Mouse (Mus musculus) neural tube, embryonic 14.5 days (tissue): ENCODE results near the gene Mitf. TPM values are rescaled to one million over a fixed set of nuclear protein-coding genes. Genes with fewer than 3 reads are reported as not detected.

Experiments
- ATAC-seq: fragments of 200-750 bp; cut with Nextera tagmentation; 2 replicates; pipeline ENCODE4 v1.8.0; 2017; ENCODE audit warnings: low read depth, mild to moderate bottlenecking, moderate TSS enrichment, moderate library complexity
- H3K27ac ChIP-seq: fragments of 300-500 bp; sonication (generic); 2 replicates; pipeline ENCODE4 v1.5.1; 2014; ENCODE audit warnings: low read depth, mild to moderate bottlenecking, control low read depth, low read length, moderate library complexity, mixed read lengths
- H3K27me3 ChIP-seq: fragments of 300-500 bp; sonication (generic); 2 replicates; pipeline ENCODE4 v1.6.1; 2014; ENCODE audit warnings: low read length; ENCODE audit not compliant: control insufficient read depth, insufficient read depth
- H3K36me3 ChIP-seq: fragments of 300-500 bp; sonication (generic); 2 replicates; pipeline ENCODE4 v1.6.1; 2014; ENCODE audit warnings: low read length, mixed read lengths; ENCODE audit not compliant: control insufficient read depth, insufficient read depth
- H3K4me1 ChIP-seq: fragments of 300-500 bp; sonication (generic); 2 replicates; pipeline ENCODE4 v1.6.1; 2014; ENCODE audit warnings: low read length; ENCODE audit not compliant: control insufficient read depth, insufficient read depth
- H3K4me2 ChIP-seq: fragments of 300-500 bp; sonication (generic); 2 replicates; pipeline ENCODE4 v1.6.1; 2014; ENCODE audit warnings: mild to moderate bottlenecking, low read depth, low read length, control low read depth
- H3K4me3 ChIP-seq: fragments of 300-500 bp; sonication (generic); 2 replicates; pipeline ENCODE4 v1.5.1; 2014; ENCODE audit warnings: low read depth, low read length, control low read depth, mixed read lengths
- H3K9ac ChIP-seq: fragments of 300-500 bp; sonication (generic); replicated peaks from 2 replicates; pipeline ENCODE4 v1.6.1; 2014; ENCODE audit warnings: low read depth, mild to moderate bottlenecking, control low read depth, low read length, mixed read lengths
- H3K9me3 ChIP-seq: fragments of 300-500 bp; sonication (generic); 2 replicates; pipeline ENCODE4 v1.6.1; 2016; ENCODE audit warnings: low read length; ENCODE audit not compliant: control insufficient read depth
- WGBS: fragments of 180-500 bp; shearing (Covaris S2); extraction: QIAGEN DNeasy Blood & Tissue Kit; methylation state at CpG from one replicate; pipeline ENCODE4 v1.1.7; 2014; 5-methylcytosine and 5-hydroxymethylcytosine counted together
- polyA plus RNA-seq: library from polyadenylated mRNA; unstranded; fragments of >200 nt; fragmentation: Nextera tagmentation; extraction: Ambion mirVana; gene quantifications from 2 replicates; pipeline ENCODE4 v1.2.1, GENCODE M21; 2014

Mitf gene
- polyA plus RNA-seq, 1 experiment from 2014 or later: 1.6 TPM

DNA sequence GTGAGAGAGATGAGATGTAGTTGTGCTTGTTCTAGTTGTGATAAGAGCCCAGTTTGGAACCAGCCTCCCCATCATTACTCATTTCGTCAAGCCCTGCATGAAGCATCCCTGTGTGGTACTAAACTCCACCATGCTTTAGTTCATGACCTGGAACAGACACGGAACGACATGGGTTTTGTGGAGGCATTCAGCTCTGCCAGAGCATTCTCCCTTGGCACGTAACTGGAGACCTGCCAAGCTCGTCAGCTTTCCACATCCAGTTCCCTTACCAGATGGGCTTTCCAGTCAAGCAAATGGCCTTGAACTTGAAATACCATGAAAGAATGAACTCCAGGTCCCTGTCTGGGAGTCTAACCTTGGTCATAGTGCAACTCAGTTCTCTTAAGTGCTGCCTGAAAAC lies 94.7 kb downstream of the Mitf start:
- no peak overlapping the region for H3K27ac ChIP-seq
- H3K9ac ChIP-seq: no peak overlapping the region
- H3K4me2 ChIP-seq: no peak overlapping the region
- 61% methylated on average over 5 of the region's 5 CpGs for WGBS
- H3K27me3 ChIP-seq: no peaks in the 10 kb centered on the region
- no peaks in the 10 kb centered on the region for H3K9me3 ChIP-seq
- H3K4me3 ChIP-seq: no peak overlapping the region
- no peaks in the 10 kb centered on the region for H3K4me1 ChIP-seq
- ATAC-seq: no peak
- H3K36me3 ChIP-seq: no peaks in the 10 kb centered on the region

DNA sequence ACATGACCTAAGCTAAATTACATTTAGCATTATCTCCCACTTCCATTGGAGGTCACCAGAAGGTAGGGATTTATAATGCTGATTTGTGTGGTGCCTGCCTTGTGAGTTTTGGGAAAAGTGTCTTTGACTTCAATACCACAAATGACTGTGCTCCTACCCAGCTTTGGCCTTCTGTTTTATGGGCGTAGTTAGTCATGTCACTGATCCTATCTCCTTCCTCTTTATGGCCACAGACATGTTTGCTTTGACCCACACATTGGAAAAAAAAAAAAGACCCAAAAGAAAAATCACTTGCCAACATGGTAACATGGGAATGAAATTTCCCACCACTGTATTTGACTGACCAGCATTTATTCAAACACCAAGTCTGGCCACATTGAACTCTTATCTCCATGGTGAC lies 95.4 kb downstream of the Mitf start:
- Histone ChIP-seq H3K27ac (no peak overlapping the region), H3K9ac (no peak overlapping the region), H3K36me3 (no peaks in the 10 kb centered on the region), H3K4me1 (no peaks in the 10 kb centered on the region), H3K4me3 (no peak overlapping the region), H3K4me2 (no peak overlapping the region), H3K27me3 (no peaks in the 10 kb centered on the region), H3K9me3 (no peaks in the 10 kb centered on the region)
- no peak for ATAC-seq
- WGBS: 89% methylated on average over 1 of the region's 1 CpGs

DNA sequence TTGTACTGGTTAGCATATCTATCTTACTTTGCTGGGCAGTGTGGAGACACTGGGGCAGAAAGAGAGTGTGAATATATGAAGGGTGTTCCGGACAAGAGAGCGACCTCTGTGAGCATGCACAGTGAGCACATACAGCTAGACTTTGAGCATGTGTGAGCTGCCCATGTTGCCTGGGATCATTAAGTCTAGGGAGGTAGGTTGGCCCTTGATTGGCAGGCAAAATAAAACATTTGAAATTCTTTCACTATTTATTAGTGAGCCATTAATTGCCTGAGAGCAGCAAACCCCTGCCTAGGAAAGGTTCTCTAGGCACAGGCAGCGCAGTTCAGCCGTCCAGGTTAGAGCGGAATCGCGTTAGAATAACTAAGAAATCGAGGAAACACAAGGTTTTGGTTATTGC lies 107.9 kb downstream of the Mitf start:
- no peaks in the 10 kb centered on the region for H3K36me3 ChIP-seq

DNA sequence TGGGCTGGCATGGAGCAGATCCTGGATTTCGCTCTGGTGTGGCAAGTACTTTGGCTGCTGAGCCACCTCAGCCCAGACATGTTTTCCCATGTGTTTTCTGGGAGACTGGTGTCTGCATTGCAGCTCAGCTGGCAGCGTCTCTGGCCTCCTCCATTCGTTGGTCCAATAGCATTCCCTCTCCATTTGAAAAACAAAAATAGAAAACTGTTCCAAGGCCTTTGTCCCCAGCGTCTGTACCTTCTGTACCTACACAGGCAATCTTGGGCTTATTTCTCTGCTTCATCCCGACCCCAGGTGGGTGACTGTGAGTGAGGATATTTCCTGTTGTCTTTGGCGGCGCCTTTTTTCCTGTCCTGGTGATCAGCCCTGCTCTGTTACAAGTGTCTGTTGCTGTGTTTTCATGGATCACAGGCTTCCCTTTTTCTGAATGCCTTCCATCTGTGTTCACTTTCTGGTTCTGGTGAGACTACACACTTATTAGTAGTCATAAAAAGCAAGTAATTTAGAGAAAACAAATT lies 109.6 kb downstream of the Mitf start:
- Histone ChIP-seq H3K27me3 (no peaks in the 10 kb centered on the region), H3K9me3 (no peaks in the 10 kb centered on the region), H3K4me2 (no peak overlapping the region), H3K9ac (no peak overlapping the region), H3K4me3 (no peak overlapping the region), H3K4me1 (no peaks in the 10 kb centered on the region), H3K36me3 (no peaks in the 10 kb centered on the region), H3K27ac (no peak overlapping the region)
- 82% methylated on average over 7 of the region's 7 CpGs for WGBS
- ATAC-seq: no peak

More for the DNA sequence above, 107.9 kb downstream of the Mitf start:
- Histone ChIP-seq H3K4me3 (no peak overlapping the region), H3K9ac (no peak overlapping the region), H3K4me2 (no peak overlapping the region), H3K27me3 (no peaks in the 10 kb centered on the region), H3K9me3 (no peaks in the 10 kb centered on the region), H3K27ac (no peak overlapping the region), H3K4me1 (no peaks in the 10 kb centered on the region)
- 94% methylated on average over 8 of the region's 8 CpGs for WGBS
- ATAC-seq: no peak

DNA sequence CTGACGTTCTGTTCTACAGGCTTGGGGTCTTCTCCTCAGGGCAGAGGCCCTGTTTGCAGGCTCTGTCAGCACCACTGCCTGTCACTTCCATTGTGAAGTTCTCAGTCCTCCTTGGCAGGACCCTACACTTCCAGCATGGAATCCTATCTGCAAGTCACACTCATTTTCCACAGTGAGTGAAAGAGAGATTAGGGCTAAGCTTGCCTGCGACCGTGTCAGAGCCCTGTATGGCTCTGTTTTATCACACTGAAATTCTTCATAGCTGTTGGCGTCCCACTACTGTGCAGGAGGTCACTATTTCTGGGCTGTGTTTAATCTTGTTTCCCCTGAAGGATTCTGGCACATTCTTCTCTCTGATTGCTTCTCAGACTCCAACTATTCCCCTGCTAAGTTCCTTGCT lies 111.2 kb downstream of the Mitf start:
- 64% methylated on average over 4 of the region's 4 CpGs for WGBS
- H3K4me1 ChIP-seq: no peaks in the 10 kb centered on the region
- H3K27me3 ChIP-seq: no peaks in the 10 kb centered on the region
- H3K36me3 ChIP-seq: no peaks in the 10 kb centered on the region
- no peak for ATAC-seq
- no peak overlapping the region for H3K27ac ChIP-seq
- H3K9me3 ChIP-seq: no peaks in the 10 kb centered on the region
- no peak overlapping the region for H3K9ac ChIP-seq
- no peak overlapping the region for H3K4me2 ChIP-seq
- no peak overlapping the region for H3K4me3 ChIP-seq

DNA sequence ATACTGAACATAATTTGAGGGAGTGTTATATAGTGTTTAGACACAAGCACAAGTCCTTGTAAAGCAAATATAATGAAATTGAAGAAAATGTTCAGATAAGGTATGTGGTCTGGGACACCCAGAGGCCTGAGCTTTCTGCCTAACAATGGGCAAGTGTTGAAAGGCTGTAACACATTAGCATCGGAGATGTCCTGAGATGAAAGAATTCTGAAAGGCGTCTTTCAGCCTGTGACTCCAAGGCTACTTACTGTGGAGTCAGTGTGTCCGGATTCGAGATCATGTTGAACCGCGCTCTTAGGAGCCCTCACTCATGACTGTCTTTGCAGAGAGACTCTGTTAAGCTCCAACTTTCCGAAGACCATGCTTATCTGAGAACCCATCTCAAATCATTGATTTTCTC lies 111.6 kb downstream of the Mitf start:
- Histone ChIP-seq H3K4me3 (no peak overlapping the region), H3K9me3 (no peaks in the 10 kb centered on the region), H3K27ac (no peak overlapping the region), H3K27me3 (no peaks in the 10 kb centered on the region), H3K36me3 (no peaks in the 10 kb centered on the region), H3K4me1 (no peaks in the 10 kb centered on the region), H3K9ac (no peak overlapping the region), H3K4me2 (no peak overlapping the region)
- WGBS: 66% methylated on average over 7 of the region's 7 CpGs
- ATAC-seq: no peak

DNA sequence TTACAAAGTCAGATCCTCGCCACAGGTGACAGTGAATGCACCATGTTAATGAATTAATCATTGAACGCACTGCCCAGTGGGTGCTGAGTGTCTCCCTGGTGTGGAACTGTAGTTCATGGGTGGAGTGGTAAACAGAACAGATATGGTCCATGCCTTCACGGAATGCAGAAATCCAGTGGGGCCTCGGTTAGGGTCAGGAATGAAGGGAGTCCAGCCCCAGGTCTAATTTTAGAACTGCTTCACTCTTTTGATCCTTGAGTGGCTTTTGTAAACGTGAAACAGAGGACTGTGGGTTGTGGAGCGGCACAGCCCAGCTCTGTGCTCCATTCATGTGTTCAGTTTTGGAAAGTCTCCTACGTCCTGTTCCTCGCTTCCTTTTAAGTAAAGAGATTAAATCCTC lies 112.4 kb downstream of the Mitf start:
- ATAC-seq: no peak
- no peaks in the 10 kb centered on the region for H3K36me3 ChIP-seq
- no peak overlapping the region for H3K4me3 ChIP-seq
- WGBS: 68% methylated on average over 8 of the region's 8 CpGs
- no peaks in the 10 kb centered on the region for H3K27me3 ChIP-seq
- H3K4me1 ChIP-seq: no peaks in the 10 kb centered on the region
- H3K9ac ChIP-seq: no peak overlapping the region
- no peak overlapping the region for H3K4me2 ChIP-seq
- no peak overlapping the region for H3K27ac ChIP-seq
- no peaks in the 10 kb centered on the region for H3K9me3 ChIP-seq

DNA sequence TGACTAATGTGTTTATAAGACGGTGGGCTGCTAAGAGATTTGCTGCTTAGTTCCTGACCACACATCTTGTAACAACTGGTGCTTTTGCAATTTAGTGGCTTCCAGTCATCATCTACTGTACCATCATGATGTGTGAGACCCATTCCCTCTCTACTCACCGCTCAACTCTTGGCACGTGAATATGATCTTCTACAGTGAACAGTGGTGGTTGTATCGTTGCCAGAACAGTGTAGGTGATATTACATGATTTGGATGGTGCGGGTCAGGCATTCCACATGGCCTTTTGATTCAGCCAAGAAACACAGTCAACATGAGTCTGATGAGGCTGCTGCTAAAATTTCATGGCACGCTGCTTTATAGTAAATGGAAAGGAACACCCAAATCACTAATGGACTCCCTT lies 114.7 kb downstream of the Mitf start:
- Histone ChIP-seq H3K27me3 (no peaks in the 10 kb centered on the region), H3K4me3 (no peak overlapping the region), H3K27ac (no peak overlapping the region), H3K36me3 (no peaks in the 10 kb centered on the region), H3K4me1 (no peaks in the 10 kb centered on the region), H3K4me2 (no peak overlapping the region), H3K9ac (no peak overlapping the region), H3K9me3 (no peaks in the 10 kb centered on the region)
- WGBS: 90% methylated on average over 6 of the region's 6 CpGs
- ATAC-seq: no peak

DNA sequence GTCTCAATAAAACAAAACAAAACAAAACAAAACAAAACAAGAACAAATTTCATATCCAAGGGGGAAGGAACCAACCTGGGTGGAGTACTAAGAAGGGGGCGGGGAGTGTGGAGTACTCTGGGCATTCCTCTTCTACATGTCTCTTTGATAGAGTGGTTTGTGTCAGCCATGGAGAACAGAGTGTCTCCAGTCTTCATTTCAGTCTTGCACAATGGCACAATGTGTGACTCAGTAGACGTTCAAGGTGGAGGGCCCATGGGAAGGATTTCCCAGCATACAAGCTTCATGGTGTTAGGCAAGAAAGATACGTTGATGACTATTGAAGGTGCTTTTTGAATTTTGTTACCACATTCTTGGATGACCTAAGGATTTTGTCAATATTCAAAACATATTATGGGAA lies 117.4 kb downstream of the Mitf start:
- no peak for ATAC-seq
- Histone ChIP-seq H3K27me3 (no peaks in the 10 kb centered on the region), H3K36me3 (no peaks in the 10 kb centered on the region), H3K4me3 (no peak overlapping the region), H3K9ac (no peak overlapping the region), H3K4me2 (no peak overlapping the region), H3K27ac (no peak overlapping the region), H3K9me3 (no peaks in the 10 kb centered on the region), H3K4me1 (no peaks in the 10 kb centered on the region)
- WGBS: 96% methylated on average over 3 of the region's 3 CpGs

DNA sequence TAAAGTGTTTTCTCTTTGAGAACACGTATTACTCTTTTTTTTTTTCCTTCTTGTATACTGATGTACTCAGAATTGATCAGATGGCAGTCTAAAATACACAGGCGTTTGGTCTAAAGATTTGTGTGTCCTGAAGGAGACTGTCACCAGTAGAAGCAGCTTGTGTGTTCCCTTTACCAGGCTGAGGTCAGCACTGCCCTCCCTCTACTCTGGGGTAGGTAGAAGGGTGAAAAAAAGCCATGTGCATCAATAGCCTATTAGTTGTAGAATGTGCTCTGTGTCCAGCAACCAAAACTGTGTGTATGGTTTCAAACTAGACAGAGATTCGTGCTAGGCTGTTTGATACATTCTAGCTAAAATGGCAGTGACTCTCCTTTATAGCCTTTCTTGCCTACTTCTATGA lies 122.2 kb downstream of the Mitf start:
- Histone ChIP-seq H3K4me3 (no peak overlapping the region), H3K36me3 (no peaks in the 10 kb centered on the region), H3K27ac (no peak overlapping the region), H3K4me1 (no peaks in the 10 kb centered on the region), H3K9ac (no peak overlapping the region), H3K9me3 (no peaks in the 10 kb centered on the region), H3K4me2 (no peak overlapping the region), H3K27me3 (no peaks in the 10 kb centered on the region)
- WGBS: 71% methylated on average over 3 of the region's 3 CpGs
- no peak for ATAC-seq
